Mouse (Mus musculus) bone marrow macrophage, adult 2 months (primary cell): ENCODE measurements around the gene Rab13.

Experiments
- CTCF ChIP-seq: IDR thresholded peaks from 2 replicates; pipeline ENCODE4 v1.5.1; 2012; ENCODE audit warnings: low read depth, mild to moderate bottlenecking, low read length, moderate library complexity
- POLR2A ChIP-seq: IDR thresholded peaks from 2 replicates; pipeline ENCODE4 v1.6.1; 2012; ENCODE audit warnings: mild to moderate bottlenecking, low read depth, low read length, borderline replicate concordance

- TF ChIP-seq CTCF = no peak
- no peak for TF ChIP-seq POLR2A
These were observed 6.6 kb downstream of the Rab13 start for GRCm38 (mm10) chr3:90220088-90220487.
